Mouse (Mus musculus): ENCODE measurements around the gene Alg2. TPM values are rescaled to one million over a fixed set of nuclear protein-coding genes. Genes with fewer than 3 reads are reported as not detected.

Gene Alg2
- 20.6 TPM for total RNA-seq (2023)

DNA sequence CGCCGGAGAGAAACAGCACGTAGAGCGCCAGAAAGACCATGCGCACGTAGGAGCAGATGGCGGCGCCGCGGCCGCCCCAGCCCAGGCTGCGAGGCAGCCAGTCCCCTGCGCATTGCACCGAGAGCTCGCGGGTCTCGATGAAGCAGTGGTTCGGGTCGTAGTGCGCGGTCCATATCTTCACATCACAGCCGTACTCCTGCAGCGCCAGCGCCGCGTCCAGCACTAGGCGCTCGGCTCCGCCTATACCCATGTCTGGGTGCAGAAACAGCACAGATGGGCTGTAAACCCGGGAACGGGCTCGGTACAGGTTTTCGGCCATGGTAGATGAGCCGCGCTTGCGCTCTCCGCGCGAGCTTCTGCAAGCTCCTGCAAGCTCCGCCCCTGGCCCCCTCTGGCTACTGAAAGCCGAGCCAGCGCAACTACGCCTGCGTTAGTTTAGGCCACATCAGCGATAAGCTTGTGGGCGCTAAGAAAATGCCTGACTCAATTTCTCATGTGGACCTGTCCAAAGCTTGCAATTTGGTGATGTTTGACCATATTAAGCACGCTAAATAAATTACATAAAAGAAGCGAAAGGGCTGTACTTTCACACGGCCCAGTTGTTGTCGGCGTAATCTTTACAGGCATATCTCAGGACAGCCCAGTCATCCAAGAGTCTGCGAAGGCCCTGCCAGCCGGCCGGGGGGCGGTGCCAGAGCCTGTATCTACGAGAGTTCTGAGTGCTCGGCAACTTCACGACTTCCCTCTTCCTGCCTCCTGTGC, at the start of gene Alg2, which contains the start of gene Sec61b:
Alg2 (minus strand) TSS at position 366 of the 762 bp plus-strand sequence.
Sec61b (plus strand) TSS at position 691 of the 762 bp plus-strand sequence.

Other genes with a start within 250 kb of the Alg2 start
- gene Tgfbr1, start 121.1 kb downstream of the Alg2 start, total RNA-seq (2023): 27.3 TPM
- gene Sec61b, start 325 bp upstream of the Alg2 start, total RNA-seq (2023): 77.4 TPM

Data from CD4-positive naive resting alpha-beta T cell, adult 57 days (primary cell).